Mouse (Mus musculus) erythroblast, embryonic 14.5 days (primary cell): Measurements from ENCODE around the gene Fyn.

Experiments
- GATA1 ChIP-seq: IDR thresholded peaks from 2 replicates; pipeline ENCODE4 v1.6.1; 2012; ENCODE audit warnings: low read length, inconsistent platforms, mixed read lengths
- TAL1 ChIP-seq: IDR thresholded peaks from 3 replicates; pipeline ENCODE4 v1.6.1; 2012; ENCODE audit warnings: low read length, inconsistent platforms, mixed read lengths

- TF ChIP-seq TAL1 = no peak
- no peak for TF ChIP-seq GATA1
These were observed 1.5 kb downstream of the Fyn start for GRCm38 (mm10) chr10:39369977-39370785.
